Mouse (Mus musculus): ENCODE results near the gene Il1r1. TPM values are rescaled to one million over a fixed set of nuclear protein-coding genes. Genes with fewer than 3 reads are reported as not detected.

Il1r1 gene
- polyA plus RNA-seq, 1 experiment, result 72.2 TPM

DNA sequence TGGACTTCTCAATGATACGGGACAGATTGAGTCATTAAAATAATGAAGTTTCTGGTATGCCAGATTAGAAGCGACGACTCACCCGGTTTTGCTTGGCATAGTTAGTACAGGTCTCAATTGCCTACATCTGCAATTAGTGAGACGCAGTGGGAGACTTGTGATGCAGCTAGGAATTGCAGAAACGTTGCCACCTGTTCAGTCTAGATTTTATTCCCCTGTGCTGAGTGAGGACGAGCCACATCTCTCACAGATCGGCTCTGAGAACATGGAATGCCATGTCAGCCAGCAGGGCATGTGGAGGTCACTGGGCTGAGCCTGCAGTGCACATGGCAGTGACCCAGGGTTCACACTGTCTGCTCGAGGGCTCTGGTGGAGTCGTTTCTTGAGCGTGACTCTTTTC lies 137.9 kb downstream of the Il1r1 start:
- Histone ChIP-seq H3K4me3 (ENCODE audit: insufficient read depth, low read length) (no peak overlapping the region), H3K4me1 (ENCODE audit: control insufficient read depth, insufficient read depth, low read length) (peaks cover 6% of the 10 kb centered on the region), H3K27ac (ENCODE audit: insufficient read depth, low read length) (no peak overlapping the region)
- TF ChIP-seq CTCF (IDR thresholded peaks at IDR 0.05; ENCODE audit: borderline replicate concordance, insufficient read depth, low read length) (no peak), POLR2A (IDR thresholded peaks at IDR 0.05; ENCODE audit: low read depth, low read length) (no peak)

Other genes with a start within 250 kb of the Il1r1 start
- gene Il1r2, start 151.0 kb upstream of the Il1r1 start, polyA plus RNA-seq (2011; ENCODE audit: insufficient read length, low read depth, missing spikeins), result 0.83 TPM in 1 of 2 replicates, not detected in the other
- 32.5 and 48.1 TPM in 2 replicates for gene Il1rl2, start 99.5 kb downstream of the Il1r1 start, polyA plus RNA-seq (2011; ENCODE audit: insufficient read length, low read depth, missing spikeins)
- 413 and 663 TPM in 2 replicates for gene Il1rl1, start 204.5 kb downstream of the Il1r1 start, polyA plus RNA-seq (2011; ENCODE audit: insufficient read length, low read depth, missing spikeins)
- not detected in 2 replicates for gene Il18r1, start 240.5 kb downstream of the Il1r1 start, polyA plus RNA-seq (2011; ENCODE audit: insufficient read length, low read depth, missing spikeins)